Mouse (Mus musculus): ENCODE measurements around the gene Abraxas1. TPM values are rescaled to one million over a fixed set of nuclear protein-coding genes. Genes with fewer than 3 reads are reported as not detected.
A peak's percentile ranks its signal among the peaks of the same experiment; 100 is the strongest.

Gene Abraxas1
- polyA plus RNA-seq, 1 experiment from 2014 or later: 18.5 TPM

- ChIA-PET CTCF (interaction anchor here (0.8 to 3.8 kb wide), 7 partner anchors 11 to 68 kb away, joined by 3 to 29 read pairs (median 3); no protein-coding TSS in a partner anchor), POLR2A (interaction anchor here (1.4 kb wide), 1 partner anchor 26 kb away, joined by 4 read pairs; the partner anchor contains the start of gene Abraxas1)
- in situ Hi-C loops (cut with MboI; ENCODE audit: low pct_unique_long_range_greater_than_20kb): no loop called here
- no peaks in the 10 kb centered on the region for H3K27me3 ChIP-seq
- DNase-seq (ENCODE audit: low read depth, low spot score) (no peak), ATAC-seq (no peak)
- TF ChIP-seq CTCF (IDR thresholded peaks at IDR 0.05): no peak
Observed at GRCm38 (mm10) chr5:100847143-100847542, 26.4 kb upstream of the Abraxas1 start.

GRCm38 (mm10) chr5:100846599-100846920 is 25.8 kb upstream of the Abraxas1 start:
- ChIA-PET CTCF (interaction anchor here (0.8 to 3.8 kb wide), 7 partner anchors 12 to 171 kb away, joined by 3 to 29 read pairs (median 4); partner anchors contain the start of gene Coq2), POLR2A (interaction anchor here (1.4 kb wide), 1 partner anchor 26 kb away, joined by 4 read pairs; the partner anchor contains the start of gene Abraxas1)
- ATAC-seq: no peak
- no peaks in the 10 kb centered on the region for H3K27me3 ChIP-seq
- in situ Hi-C loops (cut with MboI; ENCODE audit: low pct_unique_long_range_greater_than_20kb): no loop called here
- TF ChIP-seq CTCF (IDR thresholded peaks at IDR 0.05): no peak
- DNase-seq (ENCODE audit: low read depth, low spot score): no peak

GRCm38 (mm10) chr5:100845848-100846598 is 25.3 kb upstream of the Abraxas1 start:
- no peaks in the 10 kb centered on the region for H3K27me3 ChIP-seq
- ChIA-PET POLR2A (interaction anchor here (0.5 to 1.4 kb wide), 6 partner anchors 14 to 66 kb away, joined by 3 to 12 read pairs (median 4); partner anchors contain the start of gene Abraxas1), CTCF (interaction anchor here (0.9 to 3.8 kb wide), 7 partner anchors 15 to 171 kb away, joined by 3 to 29 read pairs (median 4); partner anchors contain the start of gene Coq2)
- no peak for DNase-seq (ENCODE audit: low read depth, low spot score)
- peak; percentile 93 for ATAC-seq
- in situ Hi-C loops (cut with MboI; ENCODE audit: low pct_unique_long_range_greater_than_20kb): no loop called here
- no peak for TF ChIP-seq CTCF (IDR thresholded peaks at IDR 0.05)

GRCm38 (mm10) chr5:100845485-100845847 is 24.7 kb upstream of the Abraxas1 start, which contains the start of gene Gpat3:
TSS of gene Gpat3 (plus strand) at chr5:100845713.
- no peak for TF ChIP-seq CTCF (IDR thresholded peaks at IDR 0.05)
- no peaks in the 10 kb centered on the region for H3K27me3 ChIP-seq
- ChIA-PET POLR2A (interaction anchor here (0.5 to 1.3 kb wide), 5 partner anchors 14 to 67 kb away, joined by 3 to 12 read pairs (median 3); no protein-coding TSS in a partner anchor), CTCF (interaction anchor here (1.0 to 3.8 kb wide), 5 partner anchors 16 to 170 kb away, joined by 3 to 29 read pairs (median 6); partner anchors contain the start of gene Coq2)
- peak; percentile 45 for ATAC-seq
- in situ Hi-C loops (cut with MboI; ENCODE audit: low pct_unique_long_range_greater_than_20kb): no loop called here
- no peak for DNase-seq (ENCODE audit: low read depth, low spot score)

- ATAC-seq: no peak
- no peak for TF ChIP-seq CTCF (IDR thresholded peaks at IDR 0.05)
- CTCF ChIA-PET: interaction anchor here (0.7 to 3.8 kb wide), 6 partner anchors 17 to 169 kb away, joined by 3 to 29 read pairs (median 4); partner anchors contain the start of gene Coq2
- DNase-seq (ENCODE audit: low read depth, low spot score): no peak
- in situ Hi-C loops (cut with MboI; ENCODE audit: low pct_unique_long_range_greater_than_20kb): no loop called here
- POLR2A ChIA-PET: interaction anchor here (1.3 kb wide), 1 partner anchor 67 kb away, joined by 6 read pairs; no protein-coding TSS in a partner anchor
- no peaks in the 10 kb centered on the region for H3K27me3 ChIP-seq
Observed at GRCm38 (mm10) chr5:100844485-100844884, 23.7 kb upstream of the Abraxas1 start.

GRCm38 (mm10) chr5:100837907-100838306 is 17.1 kb upstream of the Abraxas1 start:
- DNase-seq (ENCODE audit: low read depth, low spot score): no peak
- CTCF ChIA-PET: interaction anchor here (2.2 kb wide), 1 partner anchor 11 kb away, joined by 8 read pairs; no protein-coding TSS in a partner anchor
- no peak for TF ChIP-seq CTCF (IDR thresholded peaks at IDR 0.05)
- H3K27me3 ChIP-seq: no peaks in the 10 kb centered on the region
- peak; percentile 60 for ATAC-seq
- in situ Hi-C loops (cut with MboI; ENCODE audit: low pct_unique_long_range_greater_than_20kb): no loop called here
- POLR2A ChIA-PET: interaction anchor here (0.6 kb wide), 1 partner anchor 72 kb away, joined by 3 read pairs; no protein-coding TSS in a partner anchor

GRCm38 (mm10) chr5:100835862-100836538 is 15.2 kb upstream of the Abraxas1 start:
- POLR2A ChIA-PET: interaction anchor here (1.0 kb wide), 1 partner anchor 13 kb away, joined by 3 read pairs; no protein-coding TSS in a partner anchor
- no peak for TF ChIP-seq CTCF (IDR thresholded peaks at IDR 0.05)
- H3K27me3 ChIP-seq: no peaks in the 10 kb centered on the region
- CTCF ChIA-PET: interaction anchor here (0.7 to 2.2 kb wide), 3 partner anchors 10 to 126 kb away, joined by 3 to 14 read pairs (median 3); no protein-coding TSS in a partner anchor
- ATAC-seq (no peak), DNase-seq (ENCODE audit: low read depth, low spot score) (no peak)
- in situ Hi-C loops (cut with MboI; ENCODE audit: low pct_unique_long_range_greater_than_20kb): no loop called here

- no peak for ATAC-seq
Observed at GRCm38 (mm10) chr5:100833841-100834240, 13.1 kb upstream of the Abraxas1 start.

GRCm38 (mm10) chr5:100832680-100833079 is 11.9 kb upstream of the Abraxas1 start:
- ChIA-PET CTCF (interaction anchor here (0.8 to 1.8 kb wide), 3 partner anchors 78 to 85 kb away, joined by 3 to 20 read pairs (median 6); no protein-coding TSS in a partner anchor), POLR2A (no interaction called here)
- in situ Hi-C loops (cut with MboI; ENCODE audit: low pct_unique_long_range_greater_than_20kb): no loop called here
- DNase-seq (ENCODE audit: low read depth, low spot score): no peak
- TF ChIP-seq CTCF (IDR thresholded peaks at IDR 0.05): no peak
- ATAC-seq: no peak
- H3K27me3 ChIP-seq: no peaks in the 10 kb centered on the region

More at GRCm38 (mm10) chr5:100833841-100834240, 13.1 kb upstream of the Abraxas1 start:
- POLR2A ChIA-PET: interaction anchor here (0.6 to 0.7 kb wide), 2 partner anchors 8 to 161 kb away, joined by 4 to 5 read pairs; no protein-coding TSS in a partner anchor
- CTCF ChIA-PET: interaction anchor here (0.9 to 2.2 kb wide), 4 partner anchors 8 to 83 kb away, joined by 3 to 20 read pairs (median 9); no protein-coding TSS in a partner anchor
- in situ Hi-C loops (cut with MboI; ENCODE audit: low pct_unique_long_range_greater_than_20kb): no loop called here
- H3K27me3 ChIP-seq: no peaks in the 10 kb centered on the region
- DNase-seq (ENCODE audit: low read depth, low spot score): no peak
- no peak for TF ChIP-seq CTCF (IDR thresholded peaks at IDR 0.05)

GRCm38 (mm10) chr5:100828701-100829100 is 7.9 kb upstream of the Abraxas1 start:
- TF ChIP-seq CTCF (IDR thresholded peaks at IDR 0.05): no peak
- no peak for ATAC-seq
- ChIA-PET CTCF (interaction anchor here (0.6 to 6.6 kb wide), 6 partner anchors 17 to 154 kb away, joined by 3 to 129 read pairs (median 18); partner anchors contain the start of genes Coq2 and Gpat3), POLR2A (interaction anchor here (0.7 kb wide), 1 partner anchor 985 kb away, joined by 3 read pairs; no protein-coding TSS in a partner anchor)
- no peaks in the 10 kb centered on the region for H3K27me3 ChIP-seq
- DNase-seq (ENCODE audit: low read depth, low spot score): no peak
- in situ Hi-C loops (cut with MboI; ENCODE audit: low pct_unique_long_range_greater_than_20kb): loop anchor here (10.0 kb wide), 1 partner anchor 836 kb away; the partner anchor contains the start of gene Nkx6-1
